Mouse (Mus musculus): ENCODE results near the gene Rab11a. TPM values are rescaled to one million over a fixed set of nuclear protein-coding genes. Genes with fewer than 3 reads are reported as not detected.

Rab11a gene
- polyA plus RNA-seq, 1 experiment from 2014 or later = 408 TPM

GRCm38 (mm10) chr9:64667513-64667912, 70.0 kb downstream of the Rab11a start:
- Histone ChIP-seq H3K27me3 (ENCODE audit: control insufficient read depth, insufficient read depth, low read length) (no peaks in the 10 kb centered on the region), H3K4me1 (ENCODE audit: control insufficient read depth in 2 of 2, insufficient read depth in 2 of 2, low read length in 2 of 2) (no peaks in the 10 kb centered on the region), H3K4me2 (ENCODE audit: low read length) (no peak overlapping the region), H3K9ac (ENCODE audit: low read length) (no peak overlapping the region), H3K27ac (replicated peaks in 1 of 2; ENCODE audit: control insufficient read depth in 1 of 2, insufficient read depth in 1 of 2, low read depth in 2 of 2, low read length in 2 of 2) (no peak overlapping the region), H3K4me3 (ENCODE audit: control insufficient read depth in 1 of 2, insufficient read depth in 1 of 2, low read depth in 1 of 2, low read length in 2 of 2) (no peak overlapping the region), H3K9me3 (ENCODE audit: control insufficient read depth, low read length) (no peaks in the 10 kb centered on the region), H3K36me3 (ENCODE audit: control insufficient read depth, insufficient read depth, low read length) (no peaks in the 10 kb centered on the region)
- WGBS = 4% methylated on average over 5 of the region's 5 CpGs
- ATAC-seq (ENCODE audit: insufficient number of reproducible peaks, insufficient read depth, low FRiP score, low read depth) = no peak

DNA sequence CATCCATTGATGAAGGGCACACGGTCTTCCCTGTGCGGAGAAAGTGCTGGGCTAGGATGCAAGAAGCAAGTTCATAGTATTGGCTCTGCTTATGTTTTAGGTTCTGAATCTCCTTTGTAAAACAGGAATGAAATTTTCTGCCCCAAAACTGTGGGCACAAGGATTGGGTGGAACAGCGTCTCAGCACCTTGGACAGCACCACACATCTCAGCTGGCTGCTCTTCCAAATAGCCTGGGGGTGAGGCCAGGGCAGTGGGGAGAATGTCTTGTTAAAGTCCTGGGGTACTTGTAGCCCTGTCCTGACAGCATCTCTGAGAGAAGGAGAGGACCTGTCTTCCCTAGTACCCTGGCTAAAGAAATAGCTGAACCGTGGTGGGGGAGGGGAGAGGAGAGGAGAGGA, 71.0 kb downstream of the Rab11a start:
- ATAC-seq (ENCODE audit: insufficient number of reproducible peaks, insufficient read depth, low FRiP score, low read depth) = no peak
- Histone ChIP-seq H3K27ac (replicated peaks in 1 of 2; ENCODE audit: control insufficient read depth in 1 of 2, insufficient read depth in 1 of 2, low read depth in 2 of 2, low read length in 2 of 2) (no peak overlapping the region), H3K4me3 (ENCODE audit: control insufficient read depth in 1 of 2, insufficient read depth in 1 of 2, low read depth in 1 of 2, low read length in 2 of 2) (no peak overlapping the region), H3K36me3 (ENCODE audit: control insufficient read depth, insufficient read depth, low read length) (no peaks in the 10 kb centered on the region), H3K27me3 (ENCODE audit: control insufficient read depth, insufficient read depth, low read length) (no peaks in the 10 kb centered on the region), H3K9ac (ENCODE audit: low read length) (no peak overlapping the region), H3K9me3 (ENCODE audit: control insufficient read depth, low read length) (no peaks in the 10 kb centered on the region), H3K4me1 (ENCODE audit: control insufficient read depth in 2 of 2, insufficient read depth in 2 of 2, low read length in 2 of 2) (no peaks in the 10 kb centered on the region), H3K4me2 (ENCODE audit: low read length) (no peak overlapping the region)
- WGBS = 25% methylated on average over 4 of the region's 4 CpGs

Small RNA genes lying within 50 kb of the gene (microRNA-seq; reads per million reads assigned to microRNA genes)
- not detected for gene Gm47308

Other genes with a start within 250 kb of the Rab11a start
- 6.0 and 7.0 TPM in 2 replicates for gene Dennd4a, start 73.6 kb upstream of the Rab11a start, polyA plus RNA-seq (2014; fragmentation: Nextera tagmentation; extraction: Ambion mirVana)
- gene Slc24a1, start 213.8 kb upstream of the Rab11a start, polyA plus RNA-seq (2014; fragmentation: Nextera tagmentation; extraction: Ambion mirVana) = 0.05 TPM in 2 replicates
- gene Ints14, start 223.1 kb upstream of the Rab11a start, polyA plus RNA-seq (2014; fragmentation: Nextera tagmentation; extraction: Ambion mirVana) = 39.0 and 41.1 TPM in 2 replicates